Mouse (Mus musculus) myocyte (in vitro differentiated cells): Measurements from ENCODE around the gene Slc34a3.
"Not testable (repeated sequence)": the region's sequence is repeated elsewhere in the genome, so short reads cannot be mapped to it uniquely, and the experiment has no call there.

Source experiments
- MAX ChIP-seq: IDR thresholded peaks from one replicate; pipeline ENCODE4 v1.6.1; 2011; ENCODE audit warnings: low read depth, mild to moderate bottlenecking, control low read depth
- POLR2A ChIP-seq: IDR thresholded peaks from one replicate; pipeline ENCODE4 v1.6.1; 2011; ENCODE audit warnings: low read depth, mild to moderate bottlenecking, control low read depth, moderate library complexity; ENCODE audit not compliant: insufficient read length
- REST ChIP-seq: IDR thresholded peaks from one replicate; pipeline ENCODE4 v1.6.1; 2011; ENCODE audit warnings: mild to moderate bottlenecking, control low read depth, moderate library complexity; ENCODE audit not compliant: insufficient read depth, insufficient read length
- USF1 ChIP-seq: IDR thresholded peaks from one replicate; pipeline ENCODE4 v1.6.1; 2011; ENCODE audit warnings: low read depth, mild to moderate bottlenecking, control low read depth, moderate library complexity

DNA sequence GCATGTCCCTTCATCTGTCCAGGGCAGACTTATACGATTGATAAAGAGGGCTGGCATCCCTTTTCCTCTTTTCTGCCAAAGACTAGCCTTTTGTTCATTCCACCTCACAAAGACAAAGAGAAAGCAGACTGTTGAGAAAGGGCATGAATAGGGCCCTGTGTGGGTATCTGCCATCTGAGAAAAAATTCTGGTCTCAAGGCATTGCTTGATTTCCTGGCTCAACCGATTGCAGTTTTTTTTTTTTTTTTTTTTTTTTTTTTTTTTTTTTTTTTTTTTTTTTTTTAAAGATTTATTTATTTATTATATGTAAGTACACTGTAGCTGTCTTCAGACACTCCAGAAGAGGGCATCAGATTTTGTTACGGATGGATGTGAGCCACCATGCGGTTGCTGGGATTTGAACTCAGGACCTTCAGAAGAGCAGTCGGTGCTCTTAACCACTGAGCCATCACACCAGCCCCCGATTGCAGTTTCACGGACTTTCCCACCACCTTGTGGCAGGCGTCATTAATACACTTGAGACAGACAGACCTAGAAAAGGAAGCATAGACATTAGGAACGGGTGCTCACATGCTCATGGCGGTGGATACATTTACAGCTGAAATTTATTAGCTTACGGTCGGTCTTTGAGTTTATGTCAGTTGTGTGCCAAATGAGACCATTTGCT is 22.4 kb upstream of the Slc34a3 start:
- TF ChIP-seq USF1, REST, MAX, POLR2A: not testable (repeated sequence)
